Mouse (Mus musculus): Measurements from ENCODE around the gene Gm21060. TPM values are rescaled to one million over a fixed set of nuclear protein-coding genes. Genes with fewer than 3 reads are reported as not detected.

Gm21060 gene
- total and polyA plus RNA-seq, 3 experiments = not detected

Other genes starting within 250 kb of the Gm21060 start
- gene Zfp950, start 156.2 kb downstream of the Gm21060 start, total RNA-seq (2021) = 10 to 100 TPM; 33.4 to 39.3 TPM
- gene Zfp950, start 156.2 kb downstream of the Gm21060 start, polyA plus RNA-seq (2012; rRNA removed) = 2.0 and 2.4 TPM in 2 replicates
- not detected for gene Gm7102, start 120.8 kb downstream of the Gm21060 start, total RNA-seq (2021)
- not detected in 2 replicates for gene Gm7102, start 120.8 kb downstream of the Gm21060 start, polyA plus RNA-seq (2012; rRNA removed)
- not detected for gene Gm6020, start 113.2 kb downstream of the Gm21060 start, total RNA-seq (2021)
- not detected in 2 replicates for gene Gm6020, start 113.2 kb downstream of the Gm21060 start, polyA plus RNA-seq (2012; rRNA removed)
- gene Csf2ra, start 68.6 kb downstream of the Gm21060 start, total RNA-seq (2021) = 10 to 100 TPM; 24.5 to 29.1 TPM
- gene Csf2ra, start 68.6 kb downstream of the Gm21060 start, polyA plus RNA-seq (2012; rRNA removed) = 401 and 465 TPM in 2 replicates